Mouse (Mus musculus): ENCODE measurements at regions not wholly inside any gene's neighbourhood (a gene's known extent, or its start where the extent isn't known, plus 50 kb on each side); places are given as distances from the start of the nearest gene placed in this dataset.
A peak's percentile ranks its signal among the peaks of the same experiment; 100 is the strongest.

DNA sequence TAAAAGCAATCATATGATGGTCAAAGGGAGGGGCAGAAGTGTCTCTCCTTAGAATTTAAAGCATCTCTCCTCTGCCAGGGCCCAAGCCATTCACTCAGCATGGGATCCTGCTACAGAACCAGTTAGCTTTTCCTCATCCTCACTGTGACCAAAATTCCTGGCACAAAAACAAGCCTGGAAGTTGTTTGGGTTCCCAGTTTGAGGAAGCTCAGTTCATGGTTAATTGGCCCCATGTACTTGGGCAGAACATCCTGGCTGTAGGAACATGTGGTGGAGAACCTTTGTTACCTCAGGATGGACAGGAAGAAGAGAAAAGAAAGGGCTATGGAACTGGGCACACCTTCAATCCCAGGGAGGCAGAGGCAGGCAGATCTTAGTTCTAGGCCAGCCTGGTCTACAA lies 52.4 kb upstream of the Mfge8 start:
- DNase-seq (ENCODE audit: low read depth), result no peak

DNA sequence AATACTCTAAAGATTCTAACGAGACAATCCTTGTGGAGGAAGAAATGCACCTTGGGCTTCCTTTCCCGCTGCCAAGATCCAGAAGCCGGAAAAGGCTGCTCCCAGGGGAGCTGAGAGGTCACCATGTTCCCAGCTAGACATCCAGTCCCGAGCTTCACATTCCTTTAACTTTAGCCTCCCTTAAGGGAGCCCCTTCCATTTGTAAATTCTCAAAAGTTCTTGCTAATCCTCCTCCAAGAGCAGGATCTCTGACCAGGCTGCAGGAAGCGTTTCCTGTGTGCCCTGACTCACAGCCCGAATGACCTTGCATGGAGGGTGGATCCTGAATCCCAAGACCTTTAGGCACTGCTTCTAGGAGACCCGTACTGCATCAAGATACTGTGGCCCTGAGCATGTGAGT lies 53.5 kb upstream of the Mfge8 start:
- DNase-seq (ENCODE audit: low read depth), result no peak

GRCm38 (mm10) chr7:79203481-79203880 lies 54.6 kb upstream of the Mfge8 start:
- DNase-seq (ENCODE audit: low read depth), result no peak

GRCm38 (mm10) chr7:79207140-79207539 lies 58.3 kb upstream of the Mfge8 start:
- DNase-seq (ENCODE audit: low read depth), result peak; percentile 42

DNA sequence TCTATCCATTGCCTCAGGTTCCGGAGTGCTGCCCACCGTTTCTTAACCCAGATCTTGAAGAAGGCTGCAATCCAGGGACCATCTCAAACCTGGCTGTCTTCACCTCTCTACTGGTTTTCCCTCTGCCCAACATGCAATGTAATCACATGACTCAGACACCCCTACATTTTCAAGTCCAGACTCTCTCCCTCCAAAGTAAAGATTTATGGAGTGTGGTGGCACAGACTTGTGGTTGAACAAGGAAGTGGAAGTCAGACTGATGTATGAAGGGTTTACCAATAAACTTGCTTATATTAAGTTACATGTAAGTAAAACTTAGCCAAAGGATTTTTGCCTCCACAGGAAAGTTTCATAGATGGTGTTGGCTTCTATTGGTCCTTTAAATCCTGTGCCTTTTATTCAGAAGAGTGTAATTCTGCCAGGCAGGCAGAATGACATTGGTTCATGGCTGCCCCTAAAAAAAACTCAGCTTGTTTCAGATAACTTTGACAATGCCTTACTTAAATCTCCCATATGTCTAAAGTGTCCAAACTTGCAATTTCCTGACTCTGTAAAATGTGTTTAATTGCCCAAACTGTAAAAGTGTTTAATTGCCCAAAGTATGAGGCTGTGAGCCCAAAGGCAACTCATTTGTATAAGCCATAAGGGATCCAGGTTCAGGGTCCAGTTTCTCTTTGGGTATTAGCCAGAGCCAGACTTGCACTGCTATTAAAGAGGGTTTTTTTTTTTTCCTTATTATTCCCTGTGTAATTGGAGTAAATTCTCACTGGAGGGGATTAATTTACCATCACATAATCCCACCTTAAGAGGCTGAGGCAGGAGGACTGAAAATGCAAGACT lies 61.7 kb upstream of the Mfge8 start:
- no peak for DNase-seq (ENCODE audit: low read depth)

DNA sequence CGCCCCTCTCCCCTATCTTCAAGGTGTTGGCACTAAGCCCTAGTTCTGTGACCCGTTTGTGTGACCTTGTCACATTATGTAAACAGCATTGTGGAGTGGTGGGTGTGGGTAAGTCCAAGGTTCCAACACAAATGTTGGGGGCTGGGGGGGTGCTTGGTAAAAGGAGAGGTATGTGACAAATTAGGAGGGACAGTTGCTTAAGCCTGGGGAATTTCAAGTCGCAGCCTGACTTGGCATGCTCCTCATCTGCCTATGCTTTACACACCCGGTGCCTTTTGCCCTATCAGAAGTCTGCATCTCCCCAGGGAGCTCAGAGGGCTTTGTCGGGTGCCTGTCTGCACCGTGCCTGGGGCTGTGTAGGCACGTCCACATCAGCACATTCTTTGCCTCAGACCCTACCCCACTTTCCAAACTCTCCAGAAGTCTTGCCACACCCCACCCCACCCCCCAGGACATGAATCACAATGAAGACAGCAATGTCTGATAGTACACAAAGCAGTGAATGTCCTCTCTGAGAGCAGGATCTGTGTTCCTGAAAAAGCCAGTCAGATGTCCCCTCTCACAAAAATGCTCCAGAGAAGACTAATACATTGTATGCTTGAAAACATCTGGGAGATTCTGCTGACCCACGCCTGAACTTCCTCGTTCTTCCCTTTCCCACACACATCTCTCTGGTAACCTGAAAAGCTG lies 61.6 kb upstream of the Abhd2 start:
- no peak for DNase-seq (ENCODE audit: low read depth)

DNA sequence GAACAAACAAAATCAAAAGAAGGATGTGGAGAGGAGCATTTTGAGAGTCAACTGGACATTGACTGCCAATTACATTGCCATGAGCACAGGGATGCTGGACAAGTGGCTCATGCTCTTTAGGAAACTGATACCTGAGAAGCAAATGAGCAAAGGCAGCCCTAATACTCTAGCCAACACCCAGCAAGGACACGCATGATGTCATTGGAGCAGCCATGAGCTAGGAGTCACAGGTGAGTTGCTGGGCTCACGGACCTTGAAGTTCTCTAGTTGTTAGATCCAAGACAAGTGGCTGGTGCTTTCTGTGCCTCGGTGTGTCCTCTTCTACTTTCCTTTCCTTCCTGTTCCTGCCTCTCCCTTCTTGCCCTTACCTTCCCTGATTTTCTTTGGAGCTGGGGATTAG lies 60.8 kb upstream of the Abhd2 start:
- DNase-seq (ENCODE audit: low read depth), result no peak

GRCm38 (mm10) chr7:79215001-79215400 lies 58.0 kb upstream of the Abhd2 start:
- DNase-seq (ENCODE audit: low read depth), result no peak

DNA sequence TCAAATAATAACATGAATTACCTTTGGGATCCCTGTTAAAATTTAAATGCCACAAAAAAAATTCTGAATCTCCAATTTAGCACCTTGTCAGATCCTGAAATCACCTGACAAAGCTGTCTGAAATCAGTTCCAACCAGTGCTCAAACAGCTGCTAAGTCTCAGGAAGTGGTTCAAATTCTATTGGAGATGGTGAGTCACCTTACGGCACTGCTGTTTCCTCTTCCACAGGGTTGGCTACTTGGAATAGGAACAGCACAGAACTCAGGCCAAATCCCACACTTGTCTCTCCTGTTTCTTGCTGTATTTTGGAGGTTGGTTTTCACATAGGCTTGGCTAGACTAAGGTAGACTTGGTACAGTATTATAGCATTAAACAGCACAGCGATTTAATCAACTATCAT lies 55.8 kb upstream of the Abhd2 start:
- DNase-seq (ENCODE audit: low read depth), result no peak

GRCm38 (mm10) chr7:79222626-79223335 lies 50.2 kb upstream of the Abhd2 start:
- no peak for DNase-seq (ENCODE audit: low read depth)
